Mouse (Mus musculus): ENCODE measurements around the gene Sycn.

DNA sequence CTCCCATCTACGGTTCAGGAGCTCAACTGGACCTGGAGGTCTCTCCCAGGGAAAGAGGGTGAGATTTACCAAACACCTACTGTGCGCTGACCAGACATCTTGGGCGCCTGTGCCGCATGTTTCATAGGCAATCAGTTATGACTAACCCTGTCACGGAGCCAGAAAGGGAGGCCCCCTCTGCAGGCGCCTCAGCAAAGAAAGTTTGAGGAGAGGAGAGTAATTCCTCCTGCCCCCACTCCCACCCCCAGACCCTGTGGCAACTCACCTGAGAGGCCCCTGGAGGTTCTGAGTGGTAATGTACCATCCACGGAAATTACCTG lies 5.2 kb downstream of the Sycn start:
- no peak for TF ChIP-seq CTCF (IDR thresholded peaks at IDR 0.05)
- no peak for TF ChIP-seq EP300 (IDR thresholded peaks at IDR 0.05)

All from lung, postnatal 0 days (tissue).